Mouse (Mus musculus) embryonic facial prominence, embryonic 11.5 days (tissue): ENCODE measurements at regions not wholly inside any gene's neighbourhood (a gene's known extent, or its start where the extent isn't known, plus 50 kb on each side); places are given as distances from the start of the nearest gene placed in this dataset.
A peak's percentile ranks its signal among the peaks of the same experiment; 100 is the strongest.

Experiments
- ATAC-seq: fragments of 200-750 bp; cut with Nextera tagmentation; replicated peaks from 2 replicates; pipeline ENCODE4 v1.8.0; 2017; ENCODE audit warnings: low read depth; ENCODE audit not compliant: insufficient number of reproducible peaks, low FRiP score, low TSS enrichment
- DNase-seq: peaks from one replicate; pipeline ENCODE4 v3.0.0-alpha.2; 2015; ENCODE audit warnings: low spot score
- H3K27ac ChIP-seq: fragments of 300-500 bp; sonication (generic); replicated peaks from 2 replicates; pipeline ENCODE4 v1.5.1; 2014; ENCODE audit warnings: mild to moderate bottlenecking, low read depth, low read length, control low read depth
- H3K27me3 ChIP-seq: fragments of 300-500 bp; sonication (generic); 2 replicates; pipeline ENCODE4 v1.6.1; 2014; ENCODE audit warnings: mild to moderate bottlenecking, low read length, moderate library complexity, mixed read lengths; ENCODE audit not compliant: control insufficient read depth, insufficient read depth
- H3K36me3 ChIP-seq: fragments of 300-500 bp; sonication (generic); replicated peaks from 2 replicates; pipeline ENCODE4 v1.6.1; 2014; ENCODE audit warnings: low read depth, mild to moderate bottlenecking, low read length, moderate library complexity, mixed read lengths; ENCODE audit not compliant: control insufficient read depth, insufficient read depth
- H3K4me1 ChIP-seq: fragments of 300-500 bp; sonication (generic); 2 replicates; pipeline ENCODE4 v1.6.1; 2014; ENCODE audit warnings: low read length, mixed read lengths; ENCODE audit not compliant: control insufficient read depth, insufficient read depth
- H3K4me2 ChIP-seq: fragments of 300-500 bp; sonication (generic); 2 replicates; pipeline ENCODE4 v1.6.1; 2014; ENCODE audit warnings: low read depth, mild to moderate bottlenecking, control low read depth, low read length, moderate library complexity
- H3K4me3 ChIP-seq: fragments of 300-500 bp; sonication (generic); 2 replicates; pipeline ENCODE4 v1.5.1; 2014; ENCODE audit warnings: low read depth, low read length, control low read depth
- H3K9ac ChIP-seq: fragments of 300-500 bp; sonication (generic); replicated peaks from 2 replicates; pipeline ENCODE4 v1.6.1; 2014; ENCODE audit warnings: mild to moderate bottlenecking, control low read depth, low read length
- H3K9me3 ChIP-seq: fragments of 300-500 bp; sonication (generic); replicated peaks from 2 replicates; pipeline ENCODE4 v1.6.1; 2016; ENCODE audit warnings: mild to moderate bottlenecking, low read length, inconsistent platforms, mixed read lengths; ENCODE audit not compliant: control insufficient read depth
- WGBS: fragments of 180-500 bp; shearing (Covaris S2); extraction: QIAGEN DNeasy Blood & Tissue Kit; methylation state at CpG from one replicate; pipeline ENCODE4 v1.1.7; 2014; 5-methylcytosine and 5-hydroxymethylcytosine counted together

DNA sequence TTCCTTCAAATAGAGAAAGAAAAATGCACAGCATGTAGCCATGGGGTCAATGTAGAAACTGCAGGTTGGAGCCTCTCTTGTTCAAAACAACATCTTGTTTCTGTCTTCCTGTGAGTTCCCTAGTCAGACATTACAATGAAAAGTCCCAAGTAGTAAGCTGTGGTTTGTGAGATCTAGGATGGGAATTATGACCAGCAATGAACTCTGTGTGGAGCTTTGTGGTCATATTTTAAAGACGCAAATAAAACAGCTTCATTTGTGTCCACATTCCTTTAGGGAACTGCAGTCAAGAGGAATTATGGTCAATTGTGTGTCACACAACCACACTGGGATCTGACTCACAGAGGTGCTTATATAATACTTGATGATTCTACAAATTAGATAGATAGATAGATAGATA is 90.2 kb upstream of the Nxt1 start:
- Histone ChIP-seq H3K9me3 (no peaks in the 10 kb centered on the region), H3K4me2 (no peak overlapping the region), H3K9ac (no peak overlapping the region), H3K4me1 (no peaks in the 10 kb centered on the region), H3K27ac (no peak overlapping the region), H3K27me3 (no peaks in the 10 kb centered on the region), H3K36me3 (no peaks in the 10 kb centered on the region), H3K4me3 (no peak overlapping the region)
- DNase-seq = no peak
- no peak for ATAC-seq
- 84% methylated on average over 1 of the region's 1 CpGs for WGBS

DNA sequence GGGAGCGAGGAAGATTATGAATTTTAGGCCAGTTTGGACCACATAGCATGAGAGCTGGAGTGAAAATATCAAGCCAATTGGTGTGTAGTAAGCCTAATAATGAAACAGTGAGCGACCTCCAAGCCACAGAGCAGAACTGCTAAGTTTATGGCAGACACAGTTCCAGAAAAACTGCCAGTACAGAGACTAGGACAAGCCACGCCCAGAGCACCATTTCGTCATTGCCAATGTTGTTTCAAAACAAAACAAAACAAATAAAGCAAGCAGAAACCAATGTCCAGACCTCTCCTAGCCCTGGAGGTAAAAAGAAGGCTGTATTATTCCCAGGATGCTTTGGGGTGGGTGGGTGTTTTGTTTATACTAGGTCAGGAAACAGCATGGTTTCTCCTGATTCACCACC is 90.7 kb upstream of the Nxt1 start:
- 62% methylated on average over 4 of the region's 4 CpGs for WGBS
- DNase-seq (no peak), ATAC-seq (no peak)
- H3K27ac ChIP-seq = no peak overlapping the region
- H3K9me3 ChIP-seq = no peaks in the 10 kb centered on the region
- no peaks in the 10 kb centered on the region for H3K36me3 ChIP-seq
- no peak overlapping the region for H3K9ac ChIP-seq
- H3K4me3 ChIP-seq = no peak overlapping the region
- H3K4me1 ChIP-seq = no peaks in the 10 kb centered on the region
- no peak overlapping the region for H3K4me2 ChIP-seq
- no peaks in the 10 kb centered on the region for H3K27me3 ChIP-seq

DNA sequence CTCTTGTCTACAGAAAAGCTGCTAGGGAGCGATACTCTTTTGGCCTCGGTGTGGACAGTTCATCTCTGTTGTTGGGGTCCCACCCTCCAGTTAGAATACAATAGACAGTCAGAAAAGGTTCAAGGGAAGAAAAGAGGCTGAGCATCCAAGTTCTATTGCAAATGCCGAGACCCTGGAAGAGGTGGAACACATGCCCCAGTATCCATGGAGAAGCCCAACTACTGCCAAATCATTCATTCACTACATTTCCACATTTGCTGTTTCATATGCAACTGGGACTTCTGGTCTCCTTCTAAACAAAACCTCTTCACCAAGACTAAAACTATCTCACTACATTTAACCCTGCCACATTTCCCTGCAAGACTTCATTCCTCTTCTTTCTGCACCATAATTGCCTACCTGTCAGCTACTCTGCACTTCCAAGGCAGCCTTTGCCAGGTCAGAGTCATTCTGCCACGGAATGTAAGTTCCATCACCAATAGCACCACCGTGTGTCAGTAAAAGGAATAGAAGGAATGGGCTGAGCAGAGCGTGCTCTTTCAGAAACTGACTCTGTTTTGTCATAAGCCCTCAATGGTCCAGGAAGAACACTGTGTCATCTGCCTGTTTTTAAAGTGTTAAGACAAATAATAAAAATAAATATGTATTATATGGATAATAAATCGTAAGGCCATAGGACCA is 92.0 kb upstream of the Nxt1 start:
- no peaks in the 10 kb centered on the region for H3K9me3 ChIP-seq
- H3K4me3 ChIP-seq = no peak overlapping the region
- H3K4me2 ChIP-seq = no peak overlapping the region
- no peak overlapping the region for H3K9ac ChIP-seq
- peak; percentile 63 for DNase-seq
- no peaks in the 10 kb centered on the region for H3K27me3 ChIP-seq
- no peaks in the 10 kb centered on the region for H3K4me1 ChIP-seq
- 37% methylated on average over 7 of the region's 7 CpGs for whole genome bisulfite sequencing
- no peak overlapping the region for H3K27ac ChIP-seq
- ATAC-seq = no peak
- no peaks in the 10 kb centered on the region for H3K36me3 ChIP-seq

DNA sequence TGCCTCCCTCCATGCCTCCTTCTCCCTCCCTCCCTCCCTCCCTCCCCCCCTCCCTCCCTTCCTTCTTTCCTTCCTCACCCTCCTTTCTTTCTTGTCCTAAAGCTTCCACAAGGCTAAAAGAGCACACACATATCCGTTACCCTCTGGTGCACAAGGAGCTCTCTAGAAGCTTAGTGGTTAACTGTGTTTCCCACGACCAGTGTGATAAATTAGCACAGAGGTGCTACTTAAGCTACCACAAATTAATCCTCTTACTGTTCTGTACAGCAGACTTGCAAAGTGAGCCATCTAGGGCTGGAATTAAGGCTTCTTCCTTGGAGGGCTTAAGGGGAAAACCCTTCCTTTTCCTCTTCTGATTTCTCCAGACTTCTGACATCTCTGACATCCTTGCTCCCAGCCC is 92.8 kb upstream of the Nxt1 start:
- Histone ChIP-seq H3K4me2 (no peak overlapping the region), H3K27me3 (no peaks in the 10 kb centered on the region), H3K36me3 (no peaks in the 10 kb centered on the region), H3K9me3 (no peaks in the 10 kb centered on the region), H3K4me1 (no peaks in the 10 kb centered on the region), H3K9ac (no peak overlapping the region), H3K27ac (no peak overlapping the region), H3K4me3 (no peak overlapping the region)
- no peak for DNase-seq
- no peak for ATAC-seq
- WGBS = 44% methylated on average over 2 of the region's 2 CpGs

DNA sequence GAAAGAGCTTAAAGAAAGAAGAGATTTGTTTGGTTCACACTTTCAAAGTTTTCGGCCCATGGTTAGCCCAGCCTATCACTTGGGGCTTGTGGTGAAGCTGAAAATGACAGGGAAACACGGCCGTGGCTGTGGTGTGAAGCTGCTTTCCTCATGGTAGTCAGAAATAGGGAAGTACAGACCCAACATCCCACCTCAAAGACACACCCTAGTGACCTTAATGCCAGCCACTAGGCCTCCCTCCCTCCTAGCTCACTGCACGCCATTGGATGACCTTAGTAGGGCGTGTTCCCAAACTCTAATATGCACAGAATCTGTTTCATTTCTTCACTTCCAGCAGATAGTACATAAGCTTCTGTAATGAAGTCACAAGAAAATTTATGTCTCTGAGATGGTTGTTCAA is 93.4 kb upstream of the Nxt1 start:
- Histone ChIP-seq H3K4me2 (no peak overlapping the region), H3K4me1 (no peaks in the 10 kb centered on the region), H3K9ac (no peak overlapping the region), H3K4me3 (no peak overlapping the region), H3K9me3 (no peaks in the 10 kb centered on the region), H3K36me3 (no peaks in the 10 kb centered on the region), H3K27ac (no peak overlapping the region), H3K27me3 (no peaks in the 10 kb centered on the region)
- 67% methylated on average over 5 of the region's 5 CpGs for WGBS
- no peak for ATAC-seq
- DNase-seq = no peak

GRCm38 (mm10) chr2:148578176-148578575 is 94.2 kb upstream of the Nxt1 start:
- Histone ChIP-seq H3K27ac (no peak overlapping the region), H3K4me1 (no peaks in the 10 kb centered on the region), H3K4me3 (no peak overlapping the region), H3K4me2 (no peak overlapping the region), H3K36me3 (no peaks in the 10 kb centered on the region), H3K27me3 (no peaks in the 10 kb centered on the region), H3K9ac (no peak overlapping the region), H3K9me3 (no peaks in the 10 kb centered on the region)
- WGBS = 73% methylated on average over 2 of the region's 2 CpGs
- ATAC-seq (no peak), DNase-seq (no peak)

- H3K4me1 ChIP-seq = no peaks in the 10 kb centered on the region
Measured at GRCm38 (mm10) chr2:148575433-148575832, 97.0 kb upstream of the Nxt1 start.

GRCm38 (mm10) chr2:148572165-148572564 is 100.2 kb upstream of the Nxt1 start:
- Histone ChIP-seq H3K36me3 (no peaks in the 10 kb centered on the region), H3K27me3 (no peaks in the 10 kb centered on the region), H3K4me3 (no peak overlapping the region), H3K27ac (no peak overlapping the region), H3K9ac (no peak overlapping the region), H3K4me2 (no peak overlapping the region), H3K9me3 (no peaks in the 10 kb centered on the region), H3K4me1 (no peaks in the 10 kb centered on the region)
- 19% methylated on average over 1 of the region's 1 CpGs for WGBS
- no peak for ATAC-seq
- DNase-seq = peak; percentile 79

More at GRCm38 (mm10) chr2:148575433-148575832, 97.0 kb upstream of the Nxt1 start:
- H3K27me3 ChIP-seq = no peaks in the 10 kb centered on the region
- DNase-seq (peak; percentile 2), ATAC-seq (no peak)
- no peak overlapping the region for H3K27ac ChIP-seq
- WGBS = 70% methylated on average over 3 of the region's 3 CpGs
- no peak overlapping the region for H3K9ac ChIP-seq
- H3K4me3 ChIP-seq = no peak overlapping the region
- no peaks in the 10 kb centered on the region for H3K9me3 ChIP-seq
- no peak overlapping the region for H3K4me2 ChIP-seq
- H3K36me3 ChIP-seq = no peaks in the 10 kb centered on the region
